In genomic region chr14:46725743-46726142, GRCm38 (mm10) we compare ENCODE assay signal across 10 mouse cellular contexts. TPM values are rescaled to one million over a fixed set of nuclear protein-coding genes. Genes with fewer than 3 reads are reported as not detected.
DNase-seq lines count a peak whose midpoint lies in the region; ATAC-seq lines count a peak whose summit lies in the region.
"Had no signal": no experiment of that assay in that cellular context is flagged by ENCODE, and none has a peak within 500 bp of the region (broad histone marks: within the 10 kb centered on the region; RNA-seq: fewer than 3 reads in every experiment).

No protein-coding gene starts in this region.

- no peak overlapping the region for H3K9ac ChIP-seq in midbrain, embryonic 13.5 days (replicated peaks)
- H3K9ac ChIP-seq in forebrain, embryonic 16.5 days (replicated peaks; ENCODE audit: low read depth, low read length), result no peak overlapping the region
- H3K9ac ChIP-seq: limb, embryonic 13.5 days had no signal

- H3K27me3 ChIP-seq in midbrain, embryonic 10.5 days (ENCODE audit: low read depth, poor library complexity, severe bottlenecking), result 0 out of 2 replicates have a peak, but pooled peaks cover 4% of the 10 kb centered on the region
- no peaks in the 10 kb centered on the region for H3K27me3 ChIP-seq in midbrain, embryonic 13.5 days
- no peaks in the 10 kb centered on the region for H3K27me3 ChIP-seq in forebrain, embryonic 16.5 days (replicated peaks; ENCODE audit: control insufficient read depth, insufficient read depth, low read length)
- H3K27me3 ChIP-seq: limb, embryonic 13.5 days had no signal

- WGBS in midbrain, embryonic 10.5 days, result 57% methylated on average over 3 of the region's 3 CpGs
- WGBS in midbrain, embryonic 13.5 days, result 62% methylated on average over 3 of the region's 3 CpGs
- WGBS in forebrain, embryonic 16.5 days, result 55% methylated on average over 3 of the region's 3 CpGs

- no peak overlapping the region for H3K27ac ChIP-seq in midbrain, embryonic 10.5 days (replicated peaks)
- H3K27ac ChIP-seq in midbrain, embryonic 13.5 days, result no peak overlapping the region
- H3K27ac ChIP-seq in forebrain, embryonic 16.5 days (ENCODE audit: low read length), result no peak overlapping the region
- H3K27ac ChIP-seq: limb, embryonic 13.5 days had no signal

- H3K36me3 ChIP-seq in midbrain, embryonic 10.5 days, result no peaks in the 10 kb centered on the region
- no peaks in the 10 kb centered on the region for H3K36me3 ChIP-seq in midbrain, embryonic 13.5 days
- H3K36me3 ChIP-seq in forebrain, embryonic 16.5 days (ENCODE audit: control insufficient read depth, insufficient read depth), result no peaks in the 10 kb centered on the region
- H3K36me3 ChIP-seq: limb, embryonic 13.5 days had no signal

- H3K4me3 ChIP-seq in midbrain, embryonic 10.5 days, result no peak overlapping the region
- H3K4me3 ChIP-seq in midbrain, embryonic 13.5 days (replicated peaks), result no peak overlapping the region
- no peak overlapping the region for H3K4me3 ChIP-seq in forebrain, embryonic 16.5 days (replicated peaks; ENCODE audit: low read length)
- H3K4me3 ChIP-seq: erythroblast, embryonic 14.5 days; limb, embryonic 13.5 days had no signal

- DNase-seq in cerebellum, adult 18-20 months, result peak; percentile 12 to 21
- DNase-seq in cerebellum, adult 9-10 months, result no peak
- DNase-seq in midbrain, embryonic 10.5 days (ENCODE audit: low spot score), result peak; percentile 26
- DNase-seq in kidney, postnatal 10 days, result peak; percentile 64
- peak; percentile 48 for DNase-seq in thymus, postnatal 14 days
- no peak for DNase-seq in left cerebral cortex, adult 11 months (ENCODE audit: low spot score)

- no peaks in the 10 kb centered on the region for H3K9me3 ChIP-seq in midbrain, embryonic 10.5 days (replicated peaks)
- H3K9me3 ChIP-seq in midbrain, embryonic 13.5 days, result no peaks in the 10 kb centered on the region
- no peaks in the 10 kb centered on the region for H3K9me3 ChIP-seq in forebrain, embryonic 16.5 days (ENCODE audit: control insufficient read depth, low read length)
- H3K9me3 ChIP-seq: limb, embryonic 13.5 days had no signal

- H3K4me2 ChIP-seq in midbrain, embryonic 13.5 days (replicated peaks), result no peak overlapping the region
- no peak overlapping the region for H3K4me2 ChIP-seq in forebrain, embryonic 16.5 days (ENCODE audit: low read length)
- H3K4me2 ChIP-seq: limb, embryonic 13.5 days had no signal

- H3K4me1 ChIP-seq in midbrain, embryonic 10.5 days, result no peaks in the 10 kb centered on the region
- H3K4me1 ChIP-seq in midbrain, embryonic 13.5 days (replicated peaks), result no peaks in the 10 kb centered on the region
- no peaks in the 10 kb centered on the region for H3K4me1 ChIP-seq in forebrain, embryonic 16.5 days (replicated peaks; ENCODE audit: control insufficient read depth, insufficient read depth, low read length)

- no peak for ATAC-seq in midbrain, embryonic 13.5 days
- ATAC-seq in forebrain, embryonic 16.5 days, result no peak

RNA-seq across cellular contexts. Expression of gene Cdkn3, which starts 34.6 kb away (rescaled TPM):
- 51.4 and 56.5 TPM in 2 replicates for polyA plus RNA-seq in midbrain, embryonic 10.5 days (2016; fragmentation: Nextera tagmentation; extraction: Ambion mirVana)
- polyA plus RNA-seq in midbrain, embryonic 13.5 days (2015; fragmentation: Nextera tagmentation; extraction: Ambion mirVana), result 19.2 and 20.8 TPM in 2 replicates
- 14.0 and 16.3 TPM in 2 replicates for polyA plus RNA-seq in forebrain, embryonic 16.5 days (2015; fragmentation: Nextera tagmentation; extraction: Ambion mirVana)

Comparison
In these comparisons a context has a peak if more than half of its experiments do, and no peak if none do; other contexts are left out.
1. DNase-seq: peak in cerebellum, adult 18-20 months (2 of 2), midbrain, embryonic 10.5 days (single experiment), kidney, postnatal 10 days (single experiment) and thymus, postnatal 14 days (single experiment); none in cerebellum, adult 9-10 months (single experiment) and left cerebral cortex, adult 11 months (single experiment).